In the genomic region with DNA sequence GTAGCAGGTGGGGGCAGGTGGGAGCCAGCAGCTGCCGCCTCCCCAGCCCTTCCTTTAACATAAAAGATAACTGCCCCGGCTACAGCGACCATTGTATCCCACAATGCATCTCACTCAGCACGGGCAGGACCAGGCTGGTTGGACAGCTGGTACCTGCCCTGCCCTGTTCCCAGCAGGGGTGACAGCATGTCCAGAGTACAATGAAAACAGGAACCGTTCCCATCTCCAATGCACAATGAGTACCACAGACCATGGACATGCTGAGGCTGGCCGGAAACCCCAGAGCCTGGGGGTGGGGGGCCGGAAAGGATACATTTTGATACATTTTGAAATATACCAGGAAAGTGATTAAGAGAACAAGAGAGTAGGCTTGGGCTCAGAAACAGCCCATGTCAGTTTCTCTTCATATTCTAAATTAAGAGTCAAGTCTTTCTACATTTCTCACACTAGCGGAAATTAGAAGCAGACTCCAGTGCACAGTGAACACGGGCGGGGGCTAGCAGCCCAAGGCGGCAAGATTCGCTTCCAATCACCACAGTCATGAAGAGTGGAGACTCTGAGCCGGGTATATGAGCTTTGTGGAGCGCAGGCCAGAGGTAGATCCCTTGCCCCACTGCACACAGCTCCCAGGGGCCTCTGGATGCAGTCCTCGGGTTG, we compare ENCODE assay signal across 9 mouse cellular contexts. TPM values are rescaled to one million over a fixed set of nuclear protein-coding genes. Genes with fewer than 3 reads are reported as not detected.
DNase-seq lines count a peak whose midpoint lies in the region; ATAC-seq and TF ChIP-seq lines count a peak whose summit lies in the region.
"Had no signal": no experiment of that assay in that cellular context is flagged by ENCODE, and none has a peak within 500 bp of the region (broad histone marks: within the 10 kb centered on the region; RNA-seq: fewer than 3 reads in every experiment).

No protein-coding gene starts in this region.

- H3K9ac ChIP-seq in forebrain, embryonic 13.5 days = no peak overlapping the region
- no peak overlapping the region for H3K9ac ChIP-seq in heart, embryonic 12.5 days

- H3K4me2 ChIP-seq in forebrain, embryonic 13.5 days = no peak overlapping the region
- no peak overlapping the region for H3K4me2 ChIP-seq in heart, embryonic 12.5 days

- no peak for DNase-seq in forebrain, embryonic 10.5 days (ENCODE audit: extremely low spot score, low spot score)
- peak; percentile 26 to 49 for DNase-seq in lung, adult 18-20 months
- DNase-seq in lung, adult 2 months = no peak
- peak; percentile 29 to 57 for DNase-seq in cerebellum, postnatal 14 days
- DNase-seq in right cerebral cortex, adult 2 months (ENCODE audit: low spot score in 2 of 2) = peak; percentile 43 to 47
- DNase-seq: heart, postnatal 4 days had no signal

- no peak overlapping the region for H3K4me3 ChIP-seq in forebrain, embryonic 10.5 days
- H3K4me3 ChIP-seq in forebrain, embryonic 13.5 days = no peak overlapping the region
- H3K4me3 ChIP-seq in lung, adult 2 months (replicated peaks; ENCODE audit: extremely low read depth, low read depth, low read length) = no peak overlapping the region
- no peak overlapping the region for H3K4me3 ChIP-seq in heart, embryonic 12.5 days

- no peak for TF ChIP-seq POLR2A in lung, adult 2 months (IDR thresholded peaks at IDR 0.05; ENCODE audit: borderline replicate concordance, extremely low read depth, low read depth, low read length)

- no peak for TF ChIP-seq CTCF in lung, adult 2 months (IDR thresholded peaks at IDR 0.05; ENCODE audit: insufficient read depth, low read length)

- 72% methylated on average over 15 of the region's 15 CpGs for WGBS in forebrain, embryonic 10.5 days
- 67% methylated on average over 15 of the region's 15 CpGs for WGBS in forebrain, embryonic 13.5 days
- 64% methylated on average over 15 of the region's 15 CpGs for WGBS in lung, adult 2 months
- 71% methylated on average over 15 of the region's 15 CpGs for WGBS in heart, embryonic 12.5 days

- H3K36me3 ChIP-seq in forebrain, embryonic 10.5 days (replicated peaks) = no peaks in the 10 kb centered on the region
- H3K36me3 ChIP-seq in forebrain, embryonic 13.5 days (ENCODE audit: poor library complexity, severe bottlenecking) = no peaks in the 10 kb centered on the region
- no peaks in the 10 kb centered on the region for H3K36me3 ChIP-seq in heart, embryonic 12.5 days

- ATAC-seq in forebrain, embryonic 13.5 days = no peak
- no peak for ATAC-seq in heart, embryonic 12.5 days (ENCODE audit: insufficient number of reproducible peaks, low FRiP score)
- ATAC-seq in megakaryocyte progenitor cell, adult 5-6 weeks (replicated peaks; ENCODE audit: poor library complexity) = no peak

- peaks cover 39% of the 10 kb centered on the region for H3K4me1 ChIP-seq in forebrain, embryonic 10.5 days
- peaks cover 21% of the 10 kb centered on the region for H3K4me1 ChIP-seq in forebrain, embryonic 13.5 days
- H3K4me1 ChIP-seq in lung, adult 2 months (ENCODE audit: control insufficient read depth, insufficient read depth, low read length) = no peaks in the 10 kb centered on the region
- peaks cover 64% of the 10 kb centered on the region for H3K4me1 ChIP-seq in heart, embryonic 12.5 days (replicated peaks)

- 0 out of 2 replicates have a peak overlapping the region, but pooled peaks have one; percentile 15 for H3K27ac ChIP-seq in forebrain, embryonic 10.5 days
- H3K27ac ChIP-seq in forebrain, embryonic 13.5 days = no peak overlapping the region
- H3K27ac ChIP-seq in heart, embryonic 12.5 days (ENCODE audit: poor library complexity, severe bottlenecking) = no peak overlapping the region

- peaks cover 4% of the 10 kb centered on the region; the same call in 1 of the 2 replicates for H3K27me3 ChIP-seq in forebrain, embryonic 10.5 days (ENCODE audit: poor library complexity, severe bottlenecking)
- H3K27me3 ChIP-seq in forebrain, embryonic 13.5 days = no peaks in the 10 kb centered on the region
- H3K27me3 ChIP-seq in heart, embryonic 12.5 days (replicated peaks) = peaks cover 18% of the 10 kb centered on the region

- H3K9me3 ChIP-seq in forebrain, embryonic 10.5 days = no peaks in the 10 kb centered on the region
- no peaks in the 10 kb centered on the region for H3K9me3 ChIP-seq in forebrain, embryonic 13.5 days (replicated peaks)
- H3K9me3 ChIP-seq in heart, embryonic 12.5 days (replicated peaks) = no peaks in the 10 kb centered on the region

RNA-seq across cellular contexts. Expression of gene Nfatc2, which starts 55.4 kb away (rescaled TPM):
- polyA plus RNA-seq in forebrain, embryonic 10.5 days (2016; fragmentation: Nextera tagmentation; extraction: Ambion mirVana) = 0.36 and 0.53 TPM in 2 replicates
- 1.5 and 1.7 TPM in 2 replicates for polyA plus RNA-seq in forebrain, embryonic 13.5 days (2015; fragmentation: Nextera tagmentation; extraction: Ambion mirVana)
- 2.5 and 3.2 TPM in 2 replicates for polyA plus RNA-seq in lung, adult 2 months (2012; rRNA removed)
- polyA plus RNA-seq in heart, embryonic 12.5 days (2016; fragmentation: Nextera tagmentation; extraction: Ambion mirVana) = 9.9 and 12.5 TPM in 2 replicates
- total RNA-seq in megakaryocyte progenitor cell, adult 5-6 weeks (2015) = 1.7 TPM in 2 replicates
- total RNA-seq in megakaryocyte progenitor cell, adult 5-6 weeks (2017) = 0.17 and 0.47 TPM in 2 replicates

Comparison
In these comparisons a context has a peak if more than half of its experiments do, and no peak if none do; other contexts are left out.
1. DNase-seq: peak in lung, adult 18-20 months (2 of 2), cerebellum, postnatal 14 days (2 of 2) and right cerebral cortex, adult 2 months (2 of 2); none in forebrain, embryonic 10.5 days (single experiment) and lung, adult 2 months (single experiment).